32 mouse cellular contexts compared by ENCODE assay signal in genomic region chr9:101507023-101507690, GRCm38 (mm10).
DNase-seq lines count a peak whose midpoint lies in the region; ATAC-seq lines count a peak whose summit lies in the region.
"Had no signal": no experiment of that assay in that cellular context is flagged by ENCODE, and none has a peak within 500 bp of the region (broad histone marks: within the 10 kb centered on the region; RNA-seq: fewer than 3 reads in every experiment).

No protein-coding gene starts in this region.

- no peaks in the 10 kb centered on the region for H3K9me3 ChIP-seq in liver, embryonic 15.5 days (replicated peaks)
- no peaks in the 10 kb centered on the region for H3K9me3 ChIP-seq in liver, embryonic 11.5 days (ENCODE audit: control insufficient read depth, low read length)
- H3K9me3 ChIP-seq in kidney, embryonic 14.5 days (ENCODE audit: control insufficient read depth, low read length), result no peaks in the 10 kb centered on the region
- H3K9me3 ChIP-seq in forebrain, embryonic 15.5 days, result no peaks in the 10 kb centered on the region
- H3K9me3 ChIP-seq: forebrain, embryonic 13.5 days; heart, embryonic 12.5 days; hindbrain, embryonic 10.5 days; hindbrain, embryonic 15.5 days; limb, embryonic 12.5 days; liver, embryonic 12.5 days; midbrain, embryonic 10.5 days; neural tube, embryonic 12.5 days had no signal

- no peaks in the 10 kb centered on the region for H3K27me3 ChIP-seq in liver, embryonic 15.5 days
- H3K27me3 ChIP-seq in liver, embryonic 11.5 days (replicated peaks; ENCODE audit: control insufficient read depth, insufficient read depth, low read length), result no peaks in the 10 kb centered on the region
- H3K27me3 ChIP-seq in kidney, embryonic 14.5 days (ENCODE audit: control insufficient read depth, insufficient read depth, low read length), result no peaks in the 10 kb centered on the region
- no peaks in the 10 kb centered on the region for H3K27me3 ChIP-seq in forebrain, embryonic 15.5 days
- H3K27me3 ChIP-seq: CH12.LX; forebrain, embryonic 13.5 days; heart, embryonic 12.5 days; hindbrain, embryonic 15.5 days; limb, embryonic 12.5 days; liver, embryonic 12.5 days; neural tube, embryonic 12.5 days had no signal

- no peaks in the 10 kb centered on the region for H3K36me3 ChIP-seq in liver, embryonic 15.5 days (replicated peaks)
- no peaks in the 10 kb centered on the region for H3K36me3 ChIP-seq in liver, embryonic 11.5 days (ENCODE audit: control insufficient read depth, insufficient read depth, low read length)
- H3K36me3 ChIP-seq in kidney, embryonic 14.5 days (ENCODE audit: control insufficient read depth, insufficient read depth, low read length), result no peaks in the 10 kb centered on the region
- H3K36me3 ChIP-seq in forebrain, embryonic 15.5 days, result no peaks in the 10 kb centered on the region
- H3K36me3 ChIP-seq: heart, embryonic 12.5 days; hindbrain, embryonic 10.5 days; hindbrain, embryonic 15.5 days; limb, embryonic 12.5 days; liver, embryonic 12.5 days; midbrain, embryonic 10.5 days; neural tube, embryonic 12.5 days had no signal

- DNase-seq in liver, embryonic 11.5 days (ENCODE audit: low spot score), result no peak
- DNase-seq in kidney, postnatal 14 days, result peak; percentile 40
- no peak for DNase-seq in yolk sac, embryonic 10.5 days (ENCODE audit: low spot score)
- DNase-seq in frontal cortex, adult 2 months (ENCODE audit: extremely low spot score in 1 of 2, low spot score in 1 of 2), result no peak
- no peak for DNase-seq in adrenal gland, postnatal 14 days
- DNase-seq: adrenal gland, adult 8-10 months; cerebellum, adult 8-10 months; cerebellum, postnatal 25 days; gastrocnemius, adult 2 months; heart, adult 2 months; layer of hippocampus, postnatal 36 days; lung, adult 2 months; lung, postnatal 10 days; right cerebral cortex, adult 18-20 months; right cerebral cortex, postnatal 4 days; thymus, adult 18-20 months; thymus, postnatal 25 days had no signal

- no peak overlapping the region for H3K4me3 ChIP-seq in liver, embryonic 15.5 days (replicated peaks)
- no peak overlapping the region for H3K4me3 ChIP-seq in liver, embryonic 11.5 days (ENCODE audit: low read depth, low read length)
- H3K4me3 ChIP-seq in kidney, embryonic 14.5 days (ENCODE audit: low read length), result no peak overlapping the region
- H3K4me3 ChIP-seq in forebrain, embryonic 15.5 days, result no peak overlapping the region
- H3K4me3 ChIP-seq: forebrain, embryonic 13.5 days; gastrocnemius, adult 2 months; heart, adult 2 months; heart, embryonic 12.5 days; hindbrain, embryonic 10.5 days; hindbrain, embryonic 15.5 days; limb, embryonic 12.5 days; liver, embryonic 12.5 days; midbrain, embryonic 10.5 days; myocyte; neural tube, embryonic 12.5 days had no signal

- 0 out of 2 replicates have a peak, but pooled peaks have one; percentile 44 for ATAC-seq in liver, embryonic 15.5 days (ENCODE audit: insufficient read depth)
- ATAC-seq in liver, embryonic 11.5 days (replicated peaks; ENCODE audit: low FRiP score), result no peak
- peak; percentile 92 for ATAC-seq in kidney, embryonic 14.5 days (ENCODE audit: low FRiP score, low TSS enrichment)
- ATAC-seq in forebrain, embryonic 15.5 days (replicated peaks), result no peak
- ATAC-seq: forebrain, embryonic 13.5 days; inflammation-experienced regulatory T-cells, adult 6 months; liver, embryonic 12.5 days had no signal

- 59% methylated on average over 6 of the region's 6 CpGs for WGBS in liver, embryonic 15.5 days (ENCODE audit: insufficient replicate concordance)
- 72% methylated on average over 6 of the region's 6 CpGs for WGBS in liver, embryonic 11.5 days
- 33% methylated on average over 6 of the region's 6 CpGs for WGBS in kidney, embryonic 14.5 days
- WGBS in forebrain, embryonic 15.5 days, result 92% methylated on average over 6 of the region's 6 CpGs

- H3K27ac ChIP-seq in liver, embryonic 15.5 days (replicated peaks), result no peak overlapping the region
- H3K27ac ChIP-seq in liver, embryonic 11.5 days (ENCODE audit: low read depth, low read length), result no peak overlapping the region
- no peak overlapping the region for H3K27ac ChIP-seq in kidney, embryonic 14.5 days (ENCODE audit: low read depth, low read length)
- no peak overlapping the region for H3K27ac ChIP-seq in forebrain, embryonic 15.5 days (replicated peaks)
- H3K27ac ChIP-seq: forebrain, embryonic 13.5 days; gastrocnemius, adult 2 months; heart, adult 2 months; hindbrain, embryonic 10.5 days; hindbrain, embryonic 15.5 days; limb, embryonic 12.5 days; liver, embryonic 12.5 days; midbrain, embryonic 10.5 days; neural tube, embryonic 12.5 days; stomach, postnatal 0 days had no signal

- H3K4me2 ChIP-seq in liver, embryonic 15.5 days, result no peak overlapping the region
- no peak overlapping the region for H3K4me2 ChIP-seq in liver, embryonic 11.5 days
- no peak overlapping the region for H3K4me2 ChIP-seq in kidney, embryonic 14.5 days (replicated peaks; ENCODE audit: low read depth, low read length)
- H3K4me2 ChIP-seq in forebrain, embryonic 15.5 days (replicated peaks), result no peak overlapping the region
- H3K4me2 ChIP-seq: forebrain, embryonic 13.5 days; heart, embryonic 12.5 days; hindbrain, embryonic 15.5 days; limb, embryonic 12.5 days; liver, embryonic 12.5 days; neural tube, embryonic 12.5 days had no signal

- no peaks in the 10 kb centered on the region for H3K4me1 ChIP-seq in liver, embryonic 15.5 days (replicated peaks)
- no peaks in the 10 kb centered on the region for H3K4me1 ChIP-seq in liver, embryonic 11.5 days (replicated peaks; ENCODE audit: control insufficient read depth, insufficient read depth, low read length)
- H3K4me1 ChIP-seq in kidney, embryonic 14.5 days (ENCODE audit: control insufficient read depth, insufficient read depth, low read length), result 0 out of 2 replicates have a peak, but pooled peaks cover 3% of the 10 kb centered on the region
- H3K4me1 ChIP-seq in forebrain, embryonic 15.5 days, result peaks cover 2% of the 10 kb centered on the region; the same call in 1 of the 2 replicates
- H3K4me1 ChIP-seq: forebrain, embryonic 13.5 days; heart, embryonic 12.5 days; liver, embryonic 12.5 days; neural tube, embryonic 12.5 days had no signal

- H3K9ac ChIP-seq in liver, embryonic 15.5 days, result no peak overlapping the region
- no peak overlapping the region for H3K9ac ChIP-seq in liver, embryonic 11.5 days (ENCODE audit: low read depth, low read length)
- H3K9ac ChIP-seq in kidney, embryonic 14.5 days (ENCODE audit: low read depth, low read length), result no peak overlapping the region
- no peak overlapping the region for H3K9ac ChIP-seq in forebrain, embryonic 15.5 days (replicated peaks)
- H3K9ac ChIP-seq: forebrain, embryonic 13.5 days; heart, embryonic 12.5 days; hindbrain, embryonic 15.5 days; limb, embryonic 12.5 days; liver, embryonic 12.5 days; neural tube, embryonic 12.5 days had no signal

Comparison
In these comparisons a context has a peak if more than half of its experiments do, and no peak if none do; other contexts are left out.
1. ATAC-seq: peak in liver, embryonic 15.5 days (single experiment) and kidney, embryonic 14.5 days (single experiment); none in liver, embryonic 11.5 days (single experiment) and forebrain, embryonic 15.5 days (single experiment).